Mouse (Mus musculus) neural tube, embryonic 12.5 days (tissue): ENCODE data around the gene Taf4. TPM values are rescaled to one million over a fixed set of nuclear protein-coding genes. Genes with fewer than 3 reads are reported as not detected.
A peak's percentile ranks its signal among the peaks of the same experiment; 100 is the strongest.

Source experiments
- ATAC-seq: fragments of 200-750 bp; cut with Nextera tagmentation; 2 replicates; pipeline ENCODE4 v1.8.0; 2017; ENCODE audit warnings: low read depth, mild to moderate bottlenecking, moderate TSS enrichment, moderate library complexity; ENCODE audit not compliant: low FRiP score
- H3K27ac ChIP-seq: fragments of 300-500 bp; sonication (generic); 2 replicates; pipeline ENCODE4 v1.5.1; 2016
- H3K27me3 ChIP-seq: fragments of 300-500 bp; sonication (generic); replicated peaks from 2 replicates; pipeline ENCODE4 v1.6.1; 2016; ENCODE audit warnings: mild to moderate bottlenecking
- H3K36me3 ChIP-seq: fragments of 300-500 bp; sonication (generic); 2 replicates; pipeline ENCODE4 v1.6.1; 2016; ENCODE audit warnings: mild to moderate bottlenecking
- H3K4me1 ChIP-seq: fragments of 300-500 bp; sonication (generic); 2 replicates; pipeline ENCODE4 v1.6.1; 2016
- H3K4me2 ChIP-seq: fragments of 300-500 bp; sonication (generic); replicated peaks from 2 replicates; pipeline ENCODE4 v1.6.1; 2016; ENCODE audit warnings: mild to moderate bottlenecking
- H3K4me3 ChIP-seq: fragments of 300-500 bp; sonication (generic); 2 replicates; pipeline ENCODE4 v1.5.1; 2016
- H3K9ac ChIP-seq: fragments of 300-500 bp; sonication (generic); 2 replicates; pipeline ENCODE4 v1.6.1; 2016; ENCODE audit warnings: mild to moderate bottlenecking
- H3K9me3 ChIP-seq: fragments of 300-500 bp; sonication (generic); 2 replicates; pipeline ENCODE4 v1.6.1; 2016; ENCODE audit warnings: mild to moderate bottlenecking
- WGBS: fragments of 180-500 bp; shearing (Covaris S2); methylation state at CpG from one replicate; pipeline ENCODE4 v1.1.7; 2016; 5-methylcytosine and 5-hydroxymethylcytosine counted together
- polyA plus RNA-seq: library from polyadenylated mRNA; unstranded; fragments of >200 nt; fragmentation: Nextera tagmentation; extraction: Ambion mirVana; gene quantifications from 2 replicates; pipeline ENCODE4 v1.2.1, GENCODE M21; 2016

Gene Taf4
- polyA plus RNA-seq, 1 experiment from 2014 or later = 4.1 TPM

DNA sequence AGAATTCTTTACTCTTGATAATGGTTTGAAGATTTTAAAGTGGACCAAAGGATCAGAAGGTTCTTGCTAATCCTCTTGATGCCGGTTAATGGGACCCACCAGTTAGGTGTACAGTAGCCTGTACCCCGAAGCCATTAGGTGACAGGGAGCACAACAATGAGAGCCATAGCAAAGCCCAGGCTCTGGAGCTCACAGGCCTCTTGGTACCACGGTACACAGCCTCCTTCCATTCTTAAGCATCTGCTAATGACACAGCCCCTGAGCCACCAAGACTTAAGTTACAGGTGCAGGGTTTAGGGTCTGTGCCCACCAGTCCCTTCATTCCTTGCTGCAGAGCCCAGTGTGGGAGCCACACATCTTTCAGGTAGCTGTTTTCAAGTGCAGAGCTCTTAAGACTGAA lies 1.8 kb upstream of the Taf4 start:
- ATAC-seq = no peak
- 76% methylated on average over 3 of the region's 3 CpGs for WGBS
- Histone ChIP-seq H3K27me3 (no peaks in the 10 kb centered on the region), H3K27ac (no peak overlapping the region), H3K36me3 (no peaks in the 10 kb centered on the region), H3K4me1 (peaks cover 29% of the 10 kb centered on the region), H3K4me3 (no peak overlapping the region), H3K9ac (no peak overlapping the region), H3K4me2 (peak overlapping the region; percentile 60; the same call in 1 of the 2 replicates), H3K9me3 (no peaks in the 10 kb centered on the region)

DNA sequence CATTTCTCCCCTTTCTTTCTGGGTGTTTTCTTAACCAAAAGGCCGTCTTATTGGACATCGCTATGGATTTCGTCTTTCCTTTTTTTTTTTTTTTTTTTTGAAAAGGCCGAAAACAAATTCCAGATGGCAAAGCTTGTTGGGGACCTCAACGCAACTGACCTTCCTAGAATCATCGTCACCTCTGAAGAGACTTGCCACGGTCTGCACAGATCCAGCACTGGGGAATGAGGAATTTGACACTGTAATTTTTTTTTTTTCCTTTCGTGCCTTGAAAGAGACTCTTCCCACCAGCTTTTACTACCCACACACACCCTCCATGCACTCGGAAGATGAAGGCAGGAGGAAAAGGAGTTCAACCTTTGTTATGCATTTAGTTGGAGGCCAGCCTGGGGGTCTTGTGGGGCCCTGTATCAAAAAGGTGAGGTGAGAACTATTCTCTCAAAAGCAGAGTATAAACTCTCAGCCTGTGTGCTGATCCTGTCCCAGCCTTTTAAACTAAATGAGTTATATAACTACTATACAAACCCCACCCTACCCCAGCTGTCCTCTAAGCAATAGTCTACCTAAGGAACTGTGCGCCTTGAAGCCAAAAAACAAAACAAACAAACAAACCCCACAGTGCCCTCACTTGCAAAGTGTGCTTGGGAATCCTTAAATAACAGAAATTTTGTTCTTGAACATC lies 1.0 kb upstream of the Taf4 start:
- Histone ChIP-seq H3K9me3 (no peaks in the 10 kb centered on the region), H3K4me2 (peak overlapping the region; percentile 60), H3K36me3 (no peaks in the 10 kb centered on the region), H3K9ac (peak overlapping the region; percentile 91), H3K4me3 (peak overlapping the region; percentile 83), H3K4me1 (peaks cover 34% of the 10 kb centered on the region), H3K27ac (no peak overlapping the region), H3K27me3 (no peaks in the 10 kb centered on the region)
- WGBS = 6% methylated on average over 10 of the region's 10 CpGs
- no peak for ATAC-seq

DNA sequence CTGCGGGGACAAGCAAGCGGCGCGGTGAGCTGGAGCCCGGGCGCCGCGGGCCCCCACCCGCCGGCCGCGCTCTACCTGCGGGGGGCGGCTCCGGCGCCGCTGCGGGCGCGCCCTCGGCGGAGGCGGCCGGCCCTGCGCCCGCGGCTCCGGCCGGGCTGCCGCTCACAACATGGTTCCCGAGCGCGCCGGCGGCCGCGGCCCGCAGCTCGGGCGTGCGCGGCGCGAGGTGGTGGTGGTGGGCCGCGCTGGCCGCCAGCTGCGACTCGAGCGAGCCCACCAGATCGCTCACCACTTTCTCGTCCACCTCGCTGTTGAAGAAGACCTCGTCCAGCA lies 185 bp downstream of the Taf4 start:
- ATAC-seq = 0 out of 2 replicates have a peak, but pooled peaks have one; percentile 9
- H3K36me3 ChIP-seq = no peaks in the 10 kb centered on the region
- peak overlapping the region; percentile 90 for H3K27ac ChIP-seq
- peak overlapping the region; percentile 60; the same call in 1 of the 2 replicates for H3K4me2 ChIP-seq
- H3K27me3 ChIP-seq = no peaks in the 10 kb centered on the region
- H3K9me3 ChIP-seq = no peaks in the 10 kb centered on the region
- H3K9ac ChIP-seq = peak overlapping the region; percentile 91
- peak overlapping the region; percentile 83 for H3K4me3 ChIP-seq
- H3K4me1 ChIP-seq = peaks cover 42% of the 10 kb centered on the region
- 1% methylated on average over 35 of the region's 54 CpGs for WGBS

DNA sequence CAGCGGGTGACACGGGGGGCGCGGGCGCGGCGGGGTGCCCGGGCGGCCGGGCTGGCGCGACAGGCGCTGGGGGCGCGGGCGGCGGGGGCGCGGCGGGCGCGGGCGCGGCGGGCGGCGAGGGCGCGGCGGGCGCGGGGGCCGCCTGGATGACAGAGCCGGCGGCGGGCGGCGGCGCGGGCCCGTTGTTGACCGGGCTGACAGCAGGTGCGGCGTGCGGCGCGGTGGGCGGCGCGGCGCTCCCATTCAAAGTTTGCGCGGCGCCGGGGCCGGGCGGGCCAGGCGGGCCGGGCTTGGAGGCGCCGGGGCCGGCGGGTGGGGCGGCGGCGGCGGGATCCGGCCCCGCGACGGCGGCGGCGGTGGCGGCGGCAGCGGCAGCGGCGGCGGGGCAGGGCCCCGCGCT lies 595 bp downstream of the Taf4 start:
- peak overlapping the region; percentile 83 for H3K4me3 ChIP-seq
- H3K36me3 ChIP-seq = no peaks in the 10 kb centered on the region
- peaks cover 42% of the 10 kb centered on the region for H3K4me1 ChIP-seq
- no peak overlapping the region; the same call in 1 of the 2 replicates for H3K4me2 ChIP-seq
- no peaks in the 10 kb centered on the region for H3K27me3 ChIP-seq
- H3K27ac ChIP-seq = peak overlapping the region; percentile 90; the same call in 1 of the 2 replicates
- H3K9ac ChIP-seq = peak overlapping the region; percentile 91
- WGBS = 0% methylated on average over 22 of the region's 82 CpGs
- no peak for ATAC-seq
- H3K9me3 ChIP-seq = no peaks in the 10 kb centered on the region

DNA sequence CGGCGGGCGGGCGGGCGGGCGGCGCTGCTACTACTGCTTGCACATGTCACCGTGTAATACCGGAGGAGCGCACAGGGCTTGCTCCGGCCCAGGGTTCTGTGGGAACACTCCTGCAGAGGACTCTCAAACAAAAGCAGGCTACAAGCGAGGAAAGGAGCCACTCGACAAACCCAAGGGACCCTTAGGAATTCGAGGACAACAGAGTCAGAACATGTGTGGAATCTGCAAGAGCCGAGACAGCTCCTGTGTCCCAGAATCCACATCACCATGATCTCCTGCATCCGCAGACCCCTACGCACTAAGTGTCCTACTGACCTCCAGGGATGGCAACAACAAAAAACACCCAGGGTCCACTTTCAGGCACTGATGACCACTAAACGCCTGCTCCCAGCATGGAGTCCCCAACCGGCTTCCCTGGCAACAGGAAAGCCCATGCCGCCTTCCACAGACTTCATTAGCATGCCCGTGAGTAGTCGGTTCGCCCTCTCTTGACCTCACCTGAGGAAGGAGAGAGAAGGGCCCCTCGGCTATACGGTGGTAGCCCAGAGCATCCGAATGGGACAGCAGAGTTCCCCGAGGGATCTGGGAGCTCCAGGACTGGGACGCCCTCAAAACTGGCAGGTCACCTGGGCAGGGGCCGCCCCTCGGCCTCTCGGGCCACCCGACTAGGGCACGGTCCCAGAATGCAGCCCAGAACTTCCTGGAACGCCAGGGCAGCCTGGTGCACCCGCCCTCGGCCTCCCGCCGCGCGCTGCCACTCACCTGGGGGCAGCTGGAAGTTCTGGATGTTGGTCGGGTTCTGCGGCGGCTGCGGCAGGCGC lies 1.6 kb downstream of the Taf4 start:
- Histone ChIP-seq H3K4me1 (peaks cover 45% of the 10 kb centered on the region), H3K9ac (peak overlapping the region; percentile 78), H3K36me3 (no peaks in the 10 kb centered on the region), H3K27ac (no peak overlapping the region), H3K27me3 (no peaks in the 10 kb centered on the region), H3K9me3 (no peaks in the 10 kb centered on the region), H3K4me3 (peak overlapping the region; percentile 83), H3K4me2 (peak overlapping the region; percentile 91)
- WGBS = 1% methylated on average over 45 of the region's 45 CpGs
- ATAC-seq = no peak

DNA sequence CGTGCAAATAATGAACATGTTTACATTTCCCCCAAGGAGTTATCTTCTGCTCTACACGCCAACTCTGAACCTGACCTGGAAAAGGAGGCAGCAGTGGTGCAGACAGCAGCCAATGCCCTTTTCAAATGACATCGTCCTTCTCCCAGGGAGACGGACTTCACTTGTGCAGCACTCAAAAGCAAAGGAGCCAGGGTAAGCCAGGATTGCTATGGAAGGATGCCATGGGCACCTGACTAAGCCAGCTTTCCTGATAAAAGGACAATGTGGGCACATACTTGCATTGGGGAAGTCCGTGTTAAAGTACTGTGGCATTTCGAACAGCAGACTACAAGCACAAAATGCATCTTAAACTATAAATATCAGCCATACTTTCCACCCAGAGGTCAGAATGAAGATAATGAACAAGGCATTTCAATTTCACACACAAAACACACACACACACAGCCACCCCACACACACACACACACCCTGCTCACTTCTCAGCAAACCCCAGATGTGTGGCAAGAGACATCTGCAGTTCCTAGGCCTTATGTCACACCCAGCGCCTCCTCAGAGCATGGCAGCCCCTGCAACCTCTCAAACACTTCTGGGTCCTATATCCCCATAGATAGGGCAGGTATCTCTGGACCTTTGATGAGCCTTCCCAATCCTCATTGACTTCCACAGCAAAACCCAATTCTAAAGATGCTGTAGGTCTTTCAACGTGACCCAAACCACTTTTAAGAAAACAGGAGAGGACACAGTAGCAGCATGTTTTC lies 2.4 kb downstream of the Taf4 start:
- H3K4me3 ChIP-seq = peak overlapping the region; percentile 83
- H3K9ac ChIP-seq = peak overlapping the region; percentile 78
- peaks cover 52% of the 10 kb centered on the region for H3K4me1 ChIP-seq
- peak overlapping the region; percentile 91 for H3K4me2 ChIP-seq
- no peaks in the 10 kb centered on the region for H3K27me3 ChIP-seq
- no peak overlapping the region for H3K27ac ChIP-seq
- no peaks in the 10 kb centered on the region for H3K36me3 ChIP-seq
- 38% methylated on average over 8 of the region's 8 CpGs for WGBS
- no peak for ATAC-seq
- H3K9me3 ChIP-seq = no peaks in the 10 kb centered on the region

DNA sequence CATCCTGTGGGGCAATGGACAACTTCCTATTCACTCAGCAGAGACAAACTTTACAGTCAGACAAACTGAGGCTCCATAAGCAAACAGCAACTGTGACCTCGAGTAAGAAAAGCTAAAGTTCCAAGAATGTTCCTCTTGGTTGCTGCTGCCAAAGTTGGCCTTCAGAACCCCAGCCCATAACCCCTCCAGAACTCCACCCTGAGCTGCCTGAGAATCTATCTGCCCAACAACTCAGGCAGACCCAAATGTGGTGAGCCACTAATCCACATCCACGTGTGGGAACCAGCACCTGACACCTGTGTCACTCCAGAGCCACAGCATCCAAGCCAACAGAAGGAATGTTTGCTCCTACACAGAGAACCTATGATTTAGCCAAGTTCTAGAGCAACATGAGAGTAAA lies 4.0 kb downstream of the Taf4 start:
- Histone ChIP-seq H3K9me3 (no peaks in the 10 kb centered on the region), H3K4me1 (peaks cover 55% of the 10 kb centered on the region), H3K4me3 (no peak overlapping the region), H3K36me3 (no peaks in the 10 kb centered on the region), H3K27me3 (no peaks in the 10 kb centered on the region), H3K4me2 (no peak overlapping the region), H3K9ac (no peak overlapping the region), H3K27ac (no peak overlapping the region)
- no peak for ATAC-seq
- WGBS = 78% methylated on average over 2 of the region's 2 CpGs

DNA sequence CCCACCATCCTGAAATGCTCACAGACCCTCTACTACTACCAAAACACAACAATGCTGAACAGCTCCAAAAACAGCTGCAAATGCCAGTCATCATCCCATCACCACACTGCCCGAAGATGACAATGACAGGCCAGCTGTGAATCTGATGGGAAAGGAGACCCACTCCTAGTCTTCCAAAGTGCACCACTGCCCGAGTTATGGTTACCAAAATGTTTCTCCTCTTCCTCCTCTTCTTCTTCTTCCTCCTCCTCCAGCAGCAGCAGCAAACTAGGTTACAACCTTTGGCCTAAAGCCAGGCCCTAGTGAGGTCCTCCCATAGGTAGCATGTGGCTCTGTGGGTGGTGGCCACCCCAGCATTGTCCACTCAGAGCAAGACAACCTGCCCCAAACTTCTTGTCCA lies 4.6 kb downstream of the Taf4 start:
- H3K9ac ChIP-seq = no peak overlapping the region
- no peak overlapping the region for H3K4me2 ChIP-seq
- no peaks in the 10 kb centered on the region for H3K27me3 ChIP-seq
- no peak for ATAC-seq
- no peaks in the 10 kb centered on the region for H3K36me3 ChIP-seq
- no peak overlapping the region for H3K27ac ChIP-seq
- peaks cover 60% of the 10 kb centered on the region for H3K4me1 ChIP-seq
- no peaks in the 10 kb centered on the region for H3K9me3 ChIP-seq
- WGBS = 82% methylated on average over 2 of the region's 2 CpGs
- no peak overlapping the region for H3K4me3 ChIP-seq

DNA sequence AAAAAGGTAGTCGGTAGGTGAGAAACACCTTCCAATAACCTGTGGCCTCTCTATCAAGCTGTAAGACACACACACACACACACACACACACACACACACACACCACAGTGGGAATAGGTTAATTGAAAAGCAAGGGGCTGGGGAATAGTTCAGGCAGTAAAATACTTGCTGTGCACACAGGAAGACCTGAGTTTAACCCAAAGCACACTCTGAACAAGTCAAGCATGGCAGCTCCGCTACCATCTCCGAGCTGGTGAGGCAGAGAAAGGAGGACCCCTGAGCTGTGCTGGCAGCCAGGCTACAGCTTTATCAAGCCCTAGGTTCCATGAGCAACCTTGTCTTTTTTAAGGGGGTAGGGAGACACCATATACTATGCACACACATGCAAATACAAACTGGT lies 7.3 kb downstream of the Taf4 start:
- 75% methylated on average over 3 of the region's 3 CpGs for WGBS
- peaks cover 58% of the 10 kb centered on the region for H3K4me1 ChIP-seq
- H3K4me2 ChIP-seq = no peak overlapping the region
- no peaks in the 10 kb centered on the region for H3K27me3 ChIP-seq
- no peaks in the 10 kb centered on the region for H3K36me3 ChIP-seq
- no peak overlapping the region for H3K4me3 ChIP-seq
- no peak overlapping the region for H3K9ac ChIP-seq
- no peaks in the 10 kb centered on the region for H3K9me3 ChIP-seq
- ATAC-seq = no peak
- no peak overlapping the region for H3K27ac ChIP-seq

DNA sequence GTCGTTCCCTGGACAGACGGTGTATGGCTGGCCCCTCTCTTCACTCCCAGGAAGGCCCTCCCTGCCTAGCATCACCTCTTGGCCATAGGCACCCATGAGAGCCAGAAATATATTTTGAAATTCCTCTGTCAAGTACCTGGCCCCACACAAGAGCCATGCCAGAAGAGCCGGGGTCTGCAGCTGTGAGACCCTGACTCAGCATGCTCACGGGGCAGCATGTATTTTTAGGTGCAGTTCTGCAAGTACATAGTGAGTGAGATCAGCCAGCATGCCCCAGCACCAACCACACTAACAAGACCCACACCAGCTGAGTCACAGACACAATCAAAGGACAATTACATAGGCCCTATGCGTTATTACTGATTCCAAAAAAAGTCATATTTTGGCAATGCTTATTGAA lies 8.8 kb downstream of the Taf4 start:
- Histone ChIP-seq H3K36me3 (no peaks in the 10 kb centered on the region), H3K27ac (no peak overlapping the region), H3K4me2 (no peak overlapping the region), H3K9ac (no peak overlapping the region), H3K4me1 (peaks cover 54% of the 10 kb centered on the region), H3K27me3 (no peaks in the 10 kb centered on the region), H3K9me3 (no peaks in the 10 kb centered on the region), H3K4me3 (no peak overlapping the region)
- no peak for ATAC-seq
- WGBS = 86% methylated on average over 5 of the region's 5 CpGs

DNA sequence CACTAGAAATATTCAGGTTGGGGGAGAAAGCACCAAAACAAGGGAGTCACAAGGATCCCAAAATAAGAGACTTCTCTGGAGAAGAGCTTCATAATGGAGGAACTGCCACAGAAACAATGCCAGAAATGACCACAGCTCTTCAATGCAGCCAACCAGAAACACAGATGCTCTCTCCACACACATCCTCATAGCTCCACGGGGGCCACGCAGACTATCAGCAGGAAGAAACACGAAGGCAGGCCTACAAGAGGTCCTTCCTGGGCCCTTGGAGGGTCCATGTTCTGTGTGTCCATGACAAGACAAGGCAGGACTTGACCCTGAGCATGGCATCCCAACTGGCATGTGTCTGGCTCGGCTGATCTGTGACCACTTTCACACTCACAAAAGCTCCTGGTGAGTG lies 15.0 kb downstream of the Taf4 start:
- no peak overlapping the region for H3K9ac ChIP-seq
- H3K36me3 ChIP-seq = no peaks in the 10 kb centered on the region
- peaks cover 34% of the 10 kb centered on the region for H3K4me1 ChIP-seq
- no peak overlapping the region for H3K27ac ChIP-seq
- ATAC-seq = no peak
- H3K9me3 ChIP-seq = no peaks in the 10 kb centered on the region
- H3K4me2 ChIP-seq = no peak overlapping the region
- H3K4me3 ChIP-seq = no peak overlapping the region
- H3K27me3 ChIP-seq = no peaks in the 10 kb centered on the region
- WGBS = 87% methylated on average over 4 of the region's 4 CpGs

DNA sequence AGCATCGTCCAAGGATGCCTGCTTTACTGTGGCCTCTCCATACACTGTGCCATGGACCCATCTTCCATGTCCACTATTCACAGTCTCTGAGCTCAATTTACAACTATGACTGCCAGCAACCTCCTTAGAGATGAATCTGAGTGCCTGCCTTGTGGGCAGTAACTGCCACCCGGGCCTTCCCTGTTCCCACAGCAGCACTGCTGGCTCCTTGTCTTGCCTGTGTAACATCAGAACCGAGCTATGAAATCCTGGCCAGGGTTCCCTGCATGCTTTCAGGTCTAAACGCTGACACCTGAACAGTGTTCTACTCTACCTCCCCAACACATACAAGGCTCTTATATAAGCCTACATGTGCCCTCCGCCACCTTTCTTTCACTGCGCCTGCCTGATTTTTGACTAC lies 16.1 kb downstream of the Taf4 start:
- ATAC-seq = no peak
- Histone ChIP-seq H3K4me1 (peaks cover 28% of the 10 kb centered on the region), H3K27ac (no peak overlapping the region), H3K4me2 (no peak overlapping the region), H3K9ac (no peak overlapping the region), H3K9me3 (no peaks in the 10 kb centered on the region), H3K27me3 (no peaks in the 10 kb centered on the region), H3K36me3 (no peaks in the 10 kb centered on the region), H3K4me3 (no peak overlapping the region)
- 87% methylated on average over 6 of the region's 6 CpGs for WGBS
